ENCODE assay signal across 12 mouse cellular contexts in the genomic region with DNA sequence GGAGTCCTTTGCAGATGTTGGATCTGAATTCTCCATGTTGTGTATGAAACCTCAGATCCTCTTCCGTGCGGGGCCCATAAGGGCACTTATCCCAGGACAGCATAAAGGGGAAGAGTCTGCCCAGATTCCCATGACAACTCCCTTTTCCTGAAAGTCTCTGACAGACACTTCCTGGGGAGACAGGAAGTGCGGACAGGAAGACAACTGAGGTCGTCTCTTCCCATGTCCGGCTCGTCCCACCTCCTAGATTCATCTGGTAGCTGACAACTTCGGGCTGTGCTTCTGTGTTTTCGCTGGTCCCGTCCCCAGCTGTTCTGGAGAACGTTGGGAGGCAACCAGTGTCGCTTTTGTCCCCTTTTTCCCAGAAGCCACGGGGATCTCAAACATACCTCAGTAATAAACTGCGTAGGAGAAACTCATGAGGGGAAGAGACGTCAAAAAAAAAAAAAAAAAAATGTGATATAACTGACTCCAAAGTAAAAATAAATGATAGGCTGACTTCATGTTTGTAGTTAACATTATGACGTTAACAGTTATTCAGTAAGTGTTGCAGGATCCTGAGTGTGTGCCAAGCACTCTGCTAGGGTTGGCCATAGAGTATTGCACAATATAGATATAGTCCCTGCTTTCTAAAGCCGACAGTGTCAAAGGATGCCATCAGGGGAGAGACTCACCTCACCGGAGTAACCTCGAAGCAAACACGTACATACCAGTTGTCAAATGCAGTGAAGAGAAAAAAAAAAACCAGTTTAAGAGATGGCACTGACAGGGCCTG.
A peak's percentile ranks its signal among the peaks of the same experiment; 100 is the strongest.
DNase-seq lines count a peak whose midpoint lies in the region; ATAC-seq and TF ChIP-seq lines count a peak whose summit lies in the region.
"Had no signal": no experiment of that assay in that cellular context is flagged by ENCODE, and none has a peak within 500 bp of the region (broad histone marks: within the 10 kb centered on the region; RNA-seq: fewer than 3 reads in every experiment).

No protein-coding gene starts in this region.

- no peaks in the 10 kb centered on the region for H3K9me3 ChIP-seq in heart, embryonic 11.5 days (replicated peaks; ENCODE audit: control insufficient read depth, low read length)
- no peaks in the 10 kb centered on the region for H3K9me3 ChIP-seq in heart, postnatal 0 days (replicated peaks; ENCODE audit: control insufficient read depth, low read length)
- H3K9me3 ChIP-seq: intestine, embryonic 15.5 days; neural tube, embryonic 13.5 days had no signal

- H3K9ac ChIP-seq in heart, adult 2 months (ENCODE audit: low read depth, low read length): peak overlapping the region; percentile 34
- no peak overlapping the region for H3K9ac ChIP-seq in heart, embryonic 11.5 days (ENCODE audit: low read depth, low read length)
- H3K9ac ChIP-seq in heart, postnatal 0 days (replicated peaks; ENCODE audit: low read depth, low read length): no peak overlapping the region
- H3K9ac ChIP-seq: intestine, embryonic 15.5 days; neural tube, embryonic 13.5 days had no signal

- no peak overlapping the region for H3K4me3 ChIP-seq in heart, adult 2 months
- H3K4me3 ChIP-seq in heart, embryonic 11.5 days (ENCODE audit: low read depth, low read length): no peak overlapping the region
- H3K4me3 ChIP-seq in heart, postnatal 0 days (ENCODE audit: low read depth, low read length): no peak overlapping the region
- no peak overlapping the region for H3K4me3 ChIP-seq in cerebellum, adult 2 months (replicated peaks; ENCODE audit: insufficient read depth, low read depth, low read length)
- H3K4me3 ChIP-seq: intestine, embryonic 15.5 days; neural tube, embryonic 13.5 days had no signal

- TF ChIP-seq POLR2A in heart, adult 2 months (IDR thresholded peaks at IDR 0.05; ENCODE audit: insufficient read depth, low read depth, low read length): no peak
- TF ChIP-seq POLR2A in cerebellum, adult 2 months (IDR thresholded peaks at IDR 0.05; ENCODE audit: borderline replicate concordance, insufficient read depth, low read length): no peak

- peak; percentile 41 to 47 for DNase-seq in heart, adult 2 months
- peak; percentile 48 for DNase-seq in heart, postnatal 0 days (ENCODE audit: low spot score)
- peak; percentile 68 for DNase-seq in kidney, postnatal 14 days
- DNase-seq in lung, postnatal 10 days: peak; percentile 62
- no peak for DNase-seq in cerebellum, adult 2 months
- no peak for DNase-seq in cerebellum, postnatal 25 days
- DNase-seq in ovary, postnatal 36 days (ENCODE audit: low spot score): no peak
- DNase-seq: midbrain, embryonic 14.5 days had no signal

- no peak for TF ChIP-seq CTCF in heart, adult 2 months (IDR thresholded peaks at IDR 0.05)
- TF ChIP-seq CTCF in heart, postnatal 0 days (IDR thresholded peaks at IDR 0.05; ENCODE audit: low read depth): no peak
- no peak for TF ChIP-seq CTCF in cerebellum, adult 2 months (IDR thresholded peaks at IDR 0.05; ENCODE audit: borderline replicate concordance, insufficient read depth, low read depth, low read length)

- no peak overlapping the region for H3K4me2 ChIP-seq in heart, embryonic 11.5 days
- peak overlapping the region; percentile 5; the same call in 1 of the 2 replicates for H3K4me2 ChIP-seq in heart, postnatal 0 days (ENCODE audit: low read depth, low read length)
- H3K4me2 ChIP-seq: intestine, embryonic 15.5 days; neural tube, embryonic 13.5 days had no signal

- no peaks in the 10 kb centered on the region for H3K36me3 ChIP-seq in heart, adult 2 months (ENCODE audit: control insufficient read depth, insufficient read depth, low read length)
- no peaks in the 10 kb centered on the region for H3K36me3 ChIP-seq in heart, embryonic 11.5 days (ENCODE audit: control insufficient read depth, insufficient read depth, low read length)
- no peaks in the 10 kb centered on the region for H3K36me3 ChIP-seq in heart, postnatal 0 days (replicated peaks; ENCODE audit: control insufficient read depth, insufficient read depth, low read length)
- H3K36me3 ChIP-seq: intestine, embryonic 15.5 days; neural tube, embryonic 13.5 days had no signal

- H3K27ac ChIP-seq in heart, adult 2 months: peak overlapping the region; percentile 67
- H3K27ac ChIP-seq in heart, embryonic 11.5 days (ENCODE audit: low read depth, low read length): no peak overlapping the region
- H3K27ac ChIP-seq in heart, postnatal 0 days (ENCODE audit: low read depth): peak overlapping the region; percentile 64
- H3K27ac ChIP-seq in cerebellum, adult 2 months (ENCODE audit: insufficient read depth, low read length): no peak overlapping the region
- H3K27ac ChIP-seq: intestine, embryonic 15.5 days had no signal

- 0 out of 2 replicates have a peak, but pooled peaks have one; percentile 24 for TF ChIP-seq EP300 in heart, adult 2 months (IDR thresholded peaks at IDR 0.05; ENCODE audit: insufficient read depth, low read depth, low read length)
- no peak for TF ChIP-seq EP300 in heart, postnatal 0 days (IDR thresholded peaks at IDR 0.05; ENCODE audit: low read depth)

- intact Hi-C loops in heart, adult 2 months (cut with DNase I): loop anchor here (5.0 kb wide), 2 partner anchors 51 to 96 kb away; no protein-coding TSS in a partner anchor

- ATAC-seq in heart, embryonic 11.5 days (replicated peaks; ENCODE audit: insufficient number of reproducible peaks, low FRiP score, low TSS enrichment): no peak
- ATAC-seq in heart, postnatal 0 days (ENCODE audit: insufficient read depth, low read depth): peak; percentile 31; the same call in 1 of the 2 replicates
- ATAC-seq: intestine, embryonic 15.5 days; Patski had no signal

- peaks cover 8% of the 10 kb centered on the region for H3K4me1 ChIP-seq in heart, adult 2 months (ENCODE audit: control insufficient read depth, insufficient read depth, low read length)
- no peaks in the 10 kb centered on the region for H3K4me1 ChIP-seq in heart, embryonic 11.5 days (ENCODE audit: control insufficient read depth, insufficient read depth, low read length)
- no peaks in the 10 kb centered on the region for H3K4me1 ChIP-seq in heart, postnatal 0 days (ENCODE audit: control insufficient read depth, insufficient read depth)
- no peaks in the 10 kb centered on the region for H3K4me1 ChIP-seq in cerebellum, adult 2 months (ENCODE audit: control insufficient read depth, insufficient read depth, low read length)

- H3K27me3 ChIP-seq in heart, adult 2 months (ENCODE audit: control insufficient read depth, insufficient read depth, low read length): no peaks in the 10 kb centered on the region
- H3K27me3 ChIP-seq in heart, embryonic 11.5 days (ENCODE audit: control insufficient read depth, insufficient read depth, low read length): no peaks in the 10 kb centered on the region
- no peaks in the 10 kb centered on the region for H3K27me3 ChIP-seq in heart, postnatal 0 days (ENCODE audit: control insufficient read depth, insufficient read depth, low read length)
- H3K27me3 ChIP-seq in cerebellum, adult 2 months (ENCODE audit: control insufficient read depth, insufficient read depth, low read length): no peaks in the 10 kb centered on the region
- H3K27me3 ChIP-seq: intestine, embryonic 15.5 days; Patski had no signal

- H3K79me2 ChIP-seq in heart, adult 2 months (replicated peaks; ENCODE audit: control insufficient read depth, insufficient read depth, low read length): no peaks in the 10 kb centered on the region

- WGBS in heart, adult 2 months: 37% methylated on average over 19 of the region's 19 CpGs
- WGBS in heart, embryonic 11.5 days (ENCODE audit: insufficient replicate concordance): 67% methylated on average over 19 of the region's 19 CpGs
- 59% methylated on average over 19 of the region's 19 CpGs for WGBS in heart, postnatal 0 days
- WGBS in cerebellum, adult 2 months: 83% methylated on average over 19 of the region's 19 CpGs

Comparison
In these comparisons a context has a peak if more than half of its experiments do, and no peak if none do; other contexts are left out.
1. H3K27ac ChIP-seq: peak in heart, adult 2 months (single experiment) and heart, postnatal 0 days (single experiment); none in heart, embryonic 11.5 days (single experiment) and cerebellum, adult 2 months (single experiment).
2. DNase-seq: peak in heart, adult 2 months (2 of 2), heart, postnatal 0 days (single experiment), kidney, postnatal 14 days (single experiment) and lung, postnatal 10 days (single experiment); none in cerebellum, adult 2 months (0 of 2), cerebellum, postnatal 25 days (0 of 2) and ovary, postnatal 36 days (single experiment).